ENCODE assay signal across 16 mouse cellular contexts in the genomic region with DNA sequence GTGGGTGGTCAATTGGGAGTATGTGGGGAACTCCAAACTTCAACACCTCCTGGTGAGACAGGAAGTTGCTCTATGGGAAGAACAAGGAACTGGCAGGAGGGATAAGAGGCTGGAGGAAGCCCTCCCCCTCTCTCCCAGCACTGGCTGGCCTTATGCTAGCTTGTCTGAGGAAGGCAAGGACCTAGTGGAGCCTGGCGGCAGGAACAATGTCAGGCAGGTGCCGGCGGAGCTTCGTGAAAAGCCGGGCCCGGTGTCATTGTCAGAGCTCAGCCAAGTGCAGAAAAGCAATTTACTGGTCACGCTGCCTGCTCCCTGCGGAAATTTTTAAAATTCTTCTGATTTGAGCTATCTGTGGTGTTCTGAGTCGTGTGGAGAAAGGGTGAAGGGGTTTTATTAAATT. TPM values are rescaled to one million over a fixed set of nuclear protein-coding genes. Genes with fewer than 3 reads are reported as not detected.
A peak's percentile ranks its signal among the peaks of the same experiment; 100 is the strongest.
DNase-seq lines count a peak whose midpoint lies in the region; ATAC-seq and TF ChIP-seq lines count a peak whose summit lies in the region.
"Had no signal": no experiment of that assay in that cellular context is flagged by ENCODE, and none has a peak within 500 bp of the region (broad histone marks: within the 10 kb centered on the region; RNA-seq: fewer than 3 reads in every experiment).

No protein-coding gene starts in this region.

- no peak overlapping the region for H3K4me3 ChIP-seq in heart, postnatal 0 days (ENCODE audit: low read depth, low read length)
- H3K4me3 ChIP-seq in neural tube, embryonic 11.5 days (ENCODE audit: low read depth, low read length), result no peak overlapping the region
- no peak overlapping the region for H3K4me3 ChIP-seq in hindbrain, embryonic 13.5 days
- no peak overlapping the region for H3K4me3 ChIP-seq in neural tube, embryonic 15.5 days (replicated peaks)
- H3K4me3 ChIP-seq: gastrocnemius, adult 2 months; myocyte had no signal

- H3K4me2 ChIP-seq in heart, postnatal 0 days (ENCODE audit: low read depth, low read length), result peak overlapping the region; percentile 9; the same call in 1 of the 2 replicates
- no peak overlapping the region for H3K4me2 ChIP-seq in neural tube, embryonic 11.5 days (ENCODE audit: low read depth)
- H3K4me2 ChIP-seq in hindbrain, embryonic 13.5 days, result peak overlapping the region; percentile 29
- peak overlapping the region; percentile 13; the same call in 1 of the 2 replicates for H3K4me2 ChIP-seq in neural tube, embryonic 15.5 days

- no peak for TF ChIP-seq EP300 in heart, postnatal 0 days (IDR thresholded peaks at IDR 0.05; ENCODE audit: low read depth)

- ATAC-seq in heart, postnatal 0 days (ENCODE audit: insufficient read depth, low read depth), result no peak
- ATAC-seq in neural tube, embryonic 11.5 days (ENCODE audit: insufficient read depth, low FRiP score, low TSS enrichment), result no peak
- ATAC-seq in hindbrain, embryonic 13.5 days (ENCODE audit: low FRiP score), result no peak
- ATAC-seq in neural tube, embryonic 15.5 days (ENCODE audit: low FRiP score), result no peak
- ATAC-seq: intestine, postnatal 0 days had no signal

- H3K27ac ChIP-seq in heart, postnatal 0 days (ENCODE audit: low read depth), result peak overlapping the region; percentile 91
- H3K27ac ChIP-seq in neural tube, embryonic 11.5 days (ENCODE audit: low read depth, low read length), result no peak overlapping the region
- peak overlapping the region; percentile 23; the same call in 1 of the 2 replicates for H3K27ac ChIP-seq in hindbrain, embryonic 13.5 days
- no peak overlapping the region for H3K27ac ChIP-seq in neural tube, embryonic 15.5 days (replicated peaks)
- H3K27ac ChIP-seq: gastrocnemius, adult 2 months had no signal

- TF ChIP-seq CTCF in heart, postnatal 0 days (IDR thresholded peaks at IDR 0.05; ENCODE audit: low read depth), result no peak

- no peak overlapping the region for H3K9ac ChIP-seq in heart, postnatal 0 days (replicated peaks; ENCODE audit: low read depth, low read length)
- H3K9ac ChIP-seq in neural tube, embryonic 11.5 days (ENCODE audit: low read length), result no peak overlapping the region
- 0 out of 2 replicates have a peak overlapping the region, but pooled peaks have one; percentile 15 for H3K9ac ChIP-seq in hindbrain, embryonic 13.5 days
- no peak overlapping the region for H3K9ac ChIP-seq in neural tube, embryonic 15.5 days (replicated peaks)

- no peaks in the 10 kb centered on the region for H3K27me3 ChIP-seq in heart, postnatal 0 days (ENCODE audit: control insufficient read depth, insufficient read depth, low read length)
- peaks cover 20% of the 10 kb centered on the region for H3K27me3 ChIP-seq in neural tube, embryonic 11.5 days (ENCODE audit: control insufficient read depth, insufficient read depth, low read length)
- H3K27me3 ChIP-seq in hindbrain, embryonic 13.5 days, result peaks cover 41% of the 10 kb centered on the region
- peaks cover 10% of the 10 kb centered on the region; the same call in 1 of the 2 replicates for H3K27me3 ChIP-seq in neural tube, embryonic 15.5 days (replicated peaks)

- DNase-seq in heart, postnatal 0 days (ENCODE audit: low spot score), result no peak
- no peak for DNase-seq in heart, adult 18-20 months
- DNase-seq in neural tube, embryonic 11.5 days (ENCODE audit: low spot score), result peak; percentile 40
- DNase-seq in neural tube, embryonic 10.5 days (ENCODE audit: extremely low spot score, low spot score), result no peak
- no peak for DNase-seq in cerebellum, adult 9-10 months
- DNase-seq: gastrocnemius, adult 2 months; lung, postnatal 4 days; thymus, postnatal 14 days had no signal

- H3K9me3 ChIP-seq in heart, postnatal 0 days (replicated peaks; ENCODE audit: control insufficient read depth, low read length), result no peaks in the 10 kb centered on the region
- H3K9me3 ChIP-seq in neural tube, embryonic 11.5 days (ENCODE audit: control insufficient read depth, low read length), result no peaks in the 10 kb centered on the region
- H3K9me3 ChIP-seq in hindbrain, embryonic 13.5 days, result no peaks in the 10 kb centered on the region
- H3K9me3 ChIP-seq in neural tube, embryonic 15.5 days (replicated peaks), result no peaks in the 10 kb centered on the region

- H3K36me3 ChIP-seq in heart, postnatal 0 days (replicated peaks; ENCODE audit: control insufficient read depth, insufficient read depth, low read length), result no peaks in the 10 kb centered on the region
- no peaks in the 10 kb centered on the region for H3K36me3 ChIP-seq in neural tube, embryonic 11.5 days (ENCODE audit: control insufficient read depth, insufficient read depth, low read length)
- H3K36me3 ChIP-seq in hindbrain, embryonic 13.5 days, result no peaks in the 10 kb centered on the region
- H3K36me3 ChIP-seq in neural tube, embryonic 15.5 days, result no peaks in the 10 kb centered on the region

- 26% methylated on average over 9 of the region's 9 CpGs for WGBS in heart, postnatal 0 days
- 10% methylated on average over 9 of the region's 9 CpGs for WGBS in neural tube, embryonic 11.5 days
- 10% methylated on average over 9 of the region's 9 CpGs for WGBS in hindbrain, embryonic 13.5 days
- WGBS in neural tube, embryonic 15.5 days, result 12% methylated on average over 9 of the region's 9 CpGs

- H3K4me1 ChIP-seq in heart, postnatal 0 days (ENCODE audit: control insufficient read depth, insufficient read depth), result peaks cover 39% of the 10 kb centered on the region
- peaks cover 7% of the 10 kb centered on the region; the same call in 1 of the 2 replicates for H3K4me1 ChIP-seq in neural tube, embryonic 11.5 days (ENCODE audit: control insufficient read depth, insufficient read depth, low read length)
- H3K4me1 ChIP-seq in hindbrain, embryonic 13.5 days (replicated peaks), result peaks cover 50% of the 10 kb centered on the region
- peaks cover 45% of the 10 kb centered on the region for H3K4me1 ChIP-seq in neural tube, embryonic 15.5 days

RNA-seq across cellular contexts. Expression of a gene that starts 3.3 kb away (rescaled TPM):
- total RNA-seq in heart, postnatal 0 days (2014; rRNA removed; ENCODE audit: low replicate concordance), result 2.8 and 10.5 TPM in 2 replicates
- polyA plus RNA-seq in heart, postnatal 0 days (2015; fragmentation: Nextera tagmentation; extraction: Ambion mirVana), result 10.7 and 10.8 TPM in 2 replicates
- total RNA-seq in heart, adult 18-20 months (2021), result 1 to 10 TPM; 3.8 to 4.1 TPM
- polyA plus RNA-seq in neural tube, embryonic 11.5 days (2014; fragmentation: Nextera tagmentation; extraction: Ambion mirVana), result 6.8 and 9.9 TPM in 2 replicates
- polyA plus RNA-seq in hindbrain, embryonic 13.5 days (2015; fragmentation: Nextera tagmentation; extraction: Ambion mirVana), result 4.8 and 5.0 TPM in 2 replicates
- 9.2 and 9.7 TPM in 2 replicates for polyA plus RNA-seq in neural tube, embryonic 15.5 days (2015; fragmentation: Nextera tagmentation; extraction: Ambion mirVana)

RNA-seq across cellular contexts. Expression of a gene that starts 19.1 kb away (rescaled TPM):
- 156 and 179 TPM in 2 replicates for total RNA-seq in heart, postnatal 0 days (2014; rRNA removed; ENCODE audit: low replicate concordance)
- polyA plus RNA-seq in heart, postnatal 0 days (2015; fragmentation: Nextera tagmentation; extraction: Ambion mirVana), result 254 and 259 TPM in 2 replicates
- 100 to 1,000 TPM; 151 to 158 TPM for total RNA-seq in heart, adult 18-20 months (2021)
- polyA plus RNA-seq in neural tube, embryonic 11.5 days (2014; fragmentation: Nextera tagmentation; extraction: Ambion mirVana), result 1,037 and 1,076 TPM in 2 replicates
- 542 and 556 TPM in 2 replicates for polyA plus RNA-seq in hindbrain, embryonic 13.5 days (2015; fragmentation: Nextera tagmentation; extraction: Ambion mirVana)
- polyA plus RNA-seq in neural tube, embryonic 15.5 days (2015; fragmentation: Nextera tagmentation; extraction: Ambion mirVana), result 369 and 576 TPM in 2 replicates

RNA-seq across cellular contexts. Expression of a gene that starts 59.5 kb away (rescaled TPM):
- not detected in 2 replicates for total RNA-seq in heart, postnatal 0 days (2014; rRNA removed; ENCODE audit: low replicate concordance)
- polyA plus RNA-seq in heart, postnatal 0 days (2015; fragmentation: Nextera tagmentation; extraction: Ambion mirVana), result not detected in 2 replicates
- not detected for total RNA-seq in heart, adult 18-20 months (2021)
- 22.4 and 28.5 TPM in 2 replicates for polyA plus RNA-seq in neural tube, embryonic 11.5 days (2014; fragmentation: Nextera tagmentation; extraction: Ambion mirVana)
- polyA plus RNA-seq in hindbrain, embryonic 13.5 days (2015; fragmentation: Nextera tagmentation; extraction: Ambion mirVana), result 20.2 and 29.0 TPM in 2 replicates
- polyA plus RNA-seq in neural tube, embryonic 15.5 days (2015; fragmentation: Nextera tagmentation; extraction: Ambion mirVana), result 20.3 and 23.2 TPM in 2 replicates
- total RNA-seq: adrenal gland, postnatal 14 days; gastrocnemius, adult 2 months; heart, postnatal 10 days had no signal
- polyA plus RNA-seq: cortical plate, adult 2 months; intestine, postnatal 0 days; limb, embryonic 11.5 days; myocyte had no signal

Comparison
In these comparisons a context has a peak if more than half of its experiments do, and no peak if none do; other contexts are left out.
1. H3K27ac ChIP-seq: peak in heart, postnatal 0 days (single experiment) and hindbrain, embryonic 13.5 days (single experiment); none in neural tube, embryonic 11.5 days (single experiment) and neural tube, embryonic 15.5 days (single experiment).
2. RNA of a gene that starts 59.5 kb away (polyA plus RNA-seq): 20.2 to 29.0 TPM in hindbrain, embryonic 13.5 days, 22.4 to 28.5 TPM in neural tube, embryonic 11.5 days and 20.3 to 23.2 TPM in neural tube, embryonic 15.5 days; not detected in heart, postnatal 0 days; every median in the first group is over 10 times any median in the second.